22 mouse cellular contexts compared by ENCODE assay signal in the genomic region with DNA sequence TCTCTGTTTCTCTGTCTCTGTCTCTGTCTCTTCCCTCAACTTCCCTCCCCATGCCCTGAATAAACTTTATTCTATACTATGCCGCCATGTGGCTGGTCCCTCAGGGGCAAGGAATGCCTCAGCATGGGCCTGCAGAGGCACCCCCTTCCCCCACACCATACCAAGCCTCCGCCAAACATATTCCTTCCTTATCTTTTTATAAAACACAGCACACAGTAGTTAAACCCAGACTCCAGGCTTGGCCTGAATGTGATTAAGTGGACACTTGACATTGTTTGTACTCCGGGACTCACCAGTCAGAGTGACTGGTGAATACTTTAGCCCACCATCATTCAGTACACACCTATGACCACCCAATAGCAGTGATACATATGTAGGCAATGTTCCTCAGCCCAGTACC.
A peak's percentile ranks its signal among the peaks of the same experiment; 100 is the strongest.
DNase-seq lines count a peak whose midpoint lies in the region; ATAC-seq and TF ChIP-seq lines count a peak whose summit lies in the region.
"Had no signal": no experiment of that assay in that cellular context is flagged by ENCODE, and none has a peak within 500 bp of the region (broad histone marks: within the 10 kb centered on the region; RNA-seq: fewer than 3 reads in every experiment).

No protein-coding gene starts in this region.

- no peak for TF ChIP-seq CTCF in heart, postnatal 0 days (IDR thresholded peaks at IDR 0.05; ENCODE audit: low read depth)

- peaks cover 37% of the 10 kb centered on the region for H3K4me1 ChIP-seq in heart, embryonic 13.5 days
- H3K4me1 ChIP-seq in heart, embryonic 14.5 days (ENCODE audit: control insufficient read depth in 2 of 2, insufficient read depth in 2 of 2, low read length in 2 of 2): peaks cover 5 to 24% of the 10 kb centered on the region in 2 experiments
- H3K4me1 ChIP-seq in heart, embryonic 16.5 days (ENCODE audit: control insufficient read depth, insufficient read depth, low read length): peaks cover 12% of the 10 kb centered on the region
- peaks cover 14% of the 10 kb centered on the region; the same call in 1 of the 2 replicates for H3K4me1 ChIP-seq in heart, postnatal 0 days (ENCODE audit: control insufficient read depth, insufficient read depth)
- peaks cover 26% of the 10 kb centered on the region for H3K4me1 ChIP-seq in heart, embryonic 12.5 days (replicated peaks)

- no peaks in the 10 kb centered on the region for H3K36me3 ChIP-seq in heart, embryonic 13.5 days
- H3K36me3 ChIP-seq in heart, embryonic 14.5 days (ENCODE audit: control insufficient read depth, insufficient read depth, low read length): no peaks in the 10 kb centered on the region
- no peaks in the 10 kb centered on the region for H3K36me3 ChIP-seq in heart, embryonic 16.5 days (ENCODE audit: control insufficient read depth, insufficient read depth)
- H3K36me3 ChIP-seq in heart, postnatal 0 days (replicated peaks; ENCODE audit: control insufficient read depth, insufficient read depth, low read length): no peaks in the 10 kb centered on the region
- no peaks in the 10 kb centered on the region for H3K36me3 ChIP-seq in heart, embryonic 12.5 days
- H3K36me3 ChIP-seq: G1E had no signal

- 40% methylated on average over 3 of the region's 3 CpGs for WGBS in heart, embryonic 13.5 days
- 23% methylated on average over 3 of the region's 3 CpGs for WGBS in heart, embryonic 14.5 days
- 40% methylated on average over 3 of the region's 3 CpGs for WGBS in heart, embryonic 16.5 days
- WGBS in heart, postnatal 0 days: 20% methylated on average over 3 of the region's 3 CpGs
- 45% methylated on average over 3 of the region's 3 CpGs for WGBS in heart, embryonic 12.5 days

- 0 out of 2 replicates have a peak, but pooled peaks cover 3% of the 10 kb centered on the region for H3K27me3 ChIP-seq in heart, embryonic 13.5 days (replicated peaks)
- H3K27me3 ChIP-seq in heart, embryonic 14.5 days (ENCODE audit: control insufficient read depth, insufficient read depth, low read length): no peaks in the 10 kb centered on the region
- H3K27me3 ChIP-seq in heart, embryonic 16.5 days (ENCODE audit: control insufficient read depth, insufficient read depth, low read length): no peaks in the 10 kb centered on the region
- no peaks in the 10 kb centered on the region for H3K27me3 ChIP-seq in heart, postnatal 0 days (ENCODE audit: control insufficient read depth, insufficient read depth, low read length)
- no peaks in the 10 kb centered on the region for H3K27me3 ChIP-seq in heart, embryonic 12.5 days (replicated peaks)
- H3K27me3 ChIP-seq: CH12.LX had no signal

- no peak overlapping the region for H3K4me3 ChIP-seq in heart, embryonic 13.5 days
- no peak overlapping the region for H3K4me3 ChIP-seq in heart, embryonic 14.5 days (ENCODE audit: control insufficient read depth in 1 of 2, insufficient read depth in 1 of 2, low read depth in 1 of 2, low read length in 2 of 2)
- H3K4me3 ChIP-seq in heart, embryonic 16.5 days (ENCODE audit: low read length): no peak overlapping the region
- H3K4me3 ChIP-seq in heart, postnatal 0 days (ENCODE audit: low read depth, low read length): no peak overlapping the region
- no peak overlapping the region for H3K4me3 ChIP-seq in heart, embryonic 12.5 days

- no peak overlapping the region for H3K27ac ChIP-seq in heart, embryonic 13.5 days (replicated peaks)
- no peak overlapping the region for H3K27ac ChIP-seq in heart, embryonic 14.5 days (replicated peaks in 1 of 2; ENCODE audit: control insufficient read depth in 1 of 2, insufficient read depth in 1 of 2, low read depth in 2 of 2, low read length in 2 of 2)
- no peak overlapping the region for H3K27ac ChIP-seq in heart, embryonic 16.5 days (ENCODE audit: low read length)
- no peak overlapping the region for H3K27ac ChIP-seq in heart, postnatal 0 days (ENCODE audit: low read depth)
- H3K27ac ChIP-seq in heart, embryonic 12.5 days (ENCODE audit: poor library complexity, severe bottlenecking): no peak overlapping the region

- no peak for TF ChIP-seq EP300 in heart, postnatal 0 days (IDR thresholded peaks at IDR 0.05; ENCODE audit: low read depth)

- no peaks in the 10 kb centered on the region for H3K9me3 ChIP-seq in heart, embryonic 13.5 days
- no peaks in the 10 kb centered on the region for H3K9me3 ChIP-seq in heart, embryonic 14.5 days (ENCODE audit: control insufficient read depth, low read length)
- no peaks in the 10 kb centered on the region for H3K9me3 ChIP-seq in heart, embryonic 16.5 days (replicated peaks; ENCODE audit: control insufficient read depth, low read length)
- H3K9me3 ChIP-seq in heart, postnatal 0 days (replicated peaks; ENCODE audit: control insufficient read depth, low read length): no peaks in the 10 kb centered on the region
- no peaks in the 10 kb centered on the region for H3K9me3 ChIP-seq in heart, embryonic 12.5 days (replicated peaks)
- H3K9me3 ChIP-seq: G1E had no signal

- ATAC-seq in heart, embryonic 13.5 days (ENCODE audit: extremely low read depth, insufficient number of reproducible peaks, low FRiP score, low TSS enrichment): peak; percentile 39; the same call in 1 of the 2 replicates
- ATAC-seq in heart, embryonic 14.5 days (ENCODE audit: insufficient number of reproducible peaks, insufficient read depth, low FRiP score, low read depth): 0 out of 2 replicates have a peak, but pooled peaks have one; percentile 26
- peak; percentile 67; the same call in 1 of the 2 replicates for ATAC-seq in heart, embryonic 16.5 days (replicated peaks; ENCODE audit: extremely low read depth, insufficient read depth, low FRiP score)
- ATAC-seq in heart, postnatal 0 days (ENCODE audit: insufficient read depth, low read depth): peak; percentile 60
- no peak for ATAC-seq in heart, embryonic 12.5 days (ENCODE audit: insufficient number of reproducible peaks, low FRiP score)
- ATAC-seq: activated CD4-positive, CD25-positive, alpha-beta regulatory T cell, adult 4 months; CD4-positive, CD25-positive, alpha-beta regulatory T cell, adult 4 months; Patski had no signal

- DNase-seq in heart, adult 11 months: no peak
- no peak for DNase-seq in heart, postnatal 4 days
- DNase-seq in heart, adult 8-10 months (ENCODE audit: low spot score): no peak
- DNase-seq in heart, postnatal 0 days (ENCODE audit: low spot score): peak; percentile 22
- DNase-seq: adrenal gland, adult 2 months; adrenal gland, adult 8-10 months; adrenal gland, postnatal 10 days; adrenal gland, postnatal 14 days; adrenal gland, postnatal 25 days; adrenal gland, postnatal 36 days; B cell, adult 2 months; cerebellum, adult 11 months; cerebellum, adult 11-12 months had no signal

- H3K9ac ChIP-seq in heart, embryonic 13.5 days: no peak overlapping the region
- no peak overlapping the region for H3K9ac ChIP-seq in heart, embryonic 14.5 days (ENCODE audit: low read length)
- no peak overlapping the region for H3K9ac ChIP-seq in heart, embryonic 16.5 days (ENCODE audit: low read length)
- no peak overlapping the region for H3K9ac ChIP-seq in heart, postnatal 0 days (replicated peaks; ENCODE audit: low read depth, low read length)
- H3K9ac ChIP-seq in heart, embryonic 12.5 days: no peak overlapping the region

- H3K4me2 ChIP-seq in heart, embryonic 13.5 days: no peak overlapping the region
- H3K4me2 ChIP-seq in heart, embryonic 14.5 days (ENCODE audit: low read length): no peak overlapping the region
- H3K4me2 ChIP-seq in heart, embryonic 16.5 days (ENCODE audit: low read depth, low read length): no peak overlapping the region
- H3K4me2 ChIP-seq in heart, postnatal 0 days (ENCODE audit: low read depth, low read length): no peak overlapping the region
- no peak overlapping the region for H3K4me2 ChIP-seq in heart, embryonic 12.5 days
